Mouse (Mus musculus): ENCODE results near the gene Atp1a2. TPM values are rescaled to one million over a fixed set of nuclear protein-coding genes. Genes with fewer than 3 reads are reported as not detected.
A peak's percentile ranks its signal among the peaks of the same experiment; 100 is the strongest.
"Not testable (repeated sequence)": the region's sequence is repeated elsewhere in the genome, so short reads cannot be mapped to it uniquely, and the experiment has no call there.

The Atp1a2 gene
- polyA plus RNA-seq, 1 experiment from 2014 or later = 17.6 TPM

DNA sequence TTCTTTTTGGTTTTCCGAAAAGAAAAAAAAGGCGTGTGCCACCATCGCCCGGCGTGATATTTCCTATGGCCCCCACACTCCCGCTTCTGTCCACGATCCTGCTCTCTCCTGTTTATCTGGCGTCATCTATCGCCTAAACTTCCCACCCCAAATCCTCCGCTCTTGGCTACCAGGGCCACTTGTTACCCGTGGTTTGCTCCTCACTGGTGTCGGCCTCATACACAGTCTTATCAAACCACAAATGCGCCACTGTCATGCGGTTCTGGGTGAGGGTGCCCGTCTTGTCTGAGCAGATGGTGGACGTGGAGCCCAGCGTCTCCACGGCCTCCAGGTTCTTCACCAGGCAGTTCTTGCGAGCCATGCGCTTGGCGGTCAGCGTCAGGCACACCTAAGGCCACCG is 53.2 kb downstream of the Atp1a2 start:
- peaks cover 44% of the 10 kb centered on the region for H3K4me1 ChIP-seq
- WGBS = 59% methylated on average over 23 of the region's 23 CpGs
- not testable (repeated sequence) for H3K27me3 ChIP-seq; H3K9me3 ChIP-seq (replicated peaks); ATAC-seq; H3K27ac ChIP-seq; H3K9ac ChIP-seq; H3K36me3 ChIP-seq (ENCODE audit: poor library complexity, severe bottlenecking); H3K4me3 ChIP-seq
- H3K4me2 ChIP-seq = peak overlapping the region; percentile 25; the same call in 1 of the 2 replicates

GRCm38 (mm10) chr1:172243547-172244205 is 54.2 kb downstream of the Atp1a2 start:
- H3K4me1 ChIP-seq = peaks cover 44% of the 10 kb centered on the region
- 41% methylated on average over 16 of the region's 16 CpGs for WGBS
- H3K9me3 ChIP-seq (replicated peaks) = no peaks in the 10 kb centered on the region
- no peak overlapping the region for H3K9ac ChIP-seq
- ATAC-seq = no peak
- H3K36me3 ChIP-seq (ENCODE audit: poor library complexity, severe bottlenecking) = no peaks in the 10 kb centered on the region
- H3K27ac ChIP-seq = peak overlapping the region; percentile 74; the same call in 1 of the 2 replicates
- peak overlapping the region; percentile 25 for H3K4me2 ChIP-seq
- H3K27me3 ChIP-seq = 0 out of 2 replicates have a peak, but pooled peaks cover 3% of the 10 kb centered on the region
- H3K4me3 ChIP-seq = no peak overlapping the region

DNA sequence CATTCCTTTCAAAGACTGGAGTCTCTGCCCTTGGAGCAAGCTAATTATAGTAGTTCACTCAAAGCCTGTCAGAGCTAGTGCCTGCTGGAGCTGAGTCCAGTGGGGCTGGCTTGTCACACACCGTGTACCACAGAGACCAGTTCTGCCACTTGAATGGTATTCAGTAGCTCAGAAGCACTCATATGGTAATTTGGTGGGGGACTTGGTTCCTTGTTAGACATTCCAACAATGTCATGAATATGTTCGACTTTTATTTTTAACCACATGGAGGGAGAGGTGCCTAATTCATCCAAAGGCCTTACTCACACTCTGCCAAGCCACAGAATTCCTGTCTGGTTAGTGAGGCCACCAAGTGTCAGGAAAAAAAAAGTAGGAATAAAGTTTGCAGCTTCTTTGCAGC is 55.5 kb downstream of the Atp1a2 start:
- Histone ChIP-seq H3K27me3 (0 out of 2 replicates have a peak, but pooled peaks cover 3% of the 10 kb centered on the region), H3K4me1 (peaks cover 42% of the 10 kb centered on the region), H3K27ac (peak overlapping the region; percentile 74; the same call in 1 of the 2 replicates), H3K9me3 (replicated peaks) (no peaks in the 10 kb centered on the region), H3K9ac (no peak overlapping the region), H3K4me2 (no peak overlapping the region), H3K4me3 (no peak overlapping the region), H3K36me3 (ENCODE audit: poor library complexity, severe bottlenecking) (no peaks in the 10 kb centered on the region)
- peak; percentile 95 for ATAC-seq
- WGBS = 10% methylated on average over 2 of the region's 2 CpGs

- no peaks in the 10 kb centered on the region for H3K36me3 ChIP-seq (ENCODE audit: poor library complexity, severe bottlenecking)
- ATAC-seq = no peak
- no peak overlapping the region for H3K9ac ChIP-seq
- H3K4me1 ChIP-seq = peaks cover 41% of the 10 kb centered on the region
- H3K27ac ChIP-seq = peak overlapping the region; percentile 21; the same call in 1 of the 2 replicates
- no peak overlapping the region for H3K4me3 ChIP-seq
- no peaks in the 10 kb centered on the region for H3K9me3 ChIP-seq (replicated peaks)
- H3K4me2 ChIP-seq = no peak overlapping the region
- 0 out of 2 replicates have a peak, but pooled peaks cover 3% of the 10 kb centered on the region for H3K27me3 ChIP-seq
- 25% methylated on average over 6 of the region's 6 CpGs for WGBS
Observed at GRCm38 (mm10) chr1:172240945-172241708, 56.7 kb downstream of the Atp1a2 start.

GRCm38 (mm10) chr1:172229215-172229614 is 68.6 kb downstream of the Atp1a2 start:
- no peak overlapping the region for H3K9ac ChIP-seq
- H3K9me3 ChIP-seq (replicated peaks) = no peaks in the 10 kb centered on the region
- no peaks in the 10 kb centered on the region for H3K36me3 ChIP-seq (ENCODE audit: poor library complexity, severe bottlenecking)
- ATAC-seq = no peak
- no peak overlapping the region for H3K4me3 ChIP-seq
- no peak overlapping the region for H3K4me2 ChIP-seq
- no peaks in the 10 kb centered on the region for H3K4me1 ChIP-seq
- H3K27me3 ChIP-seq = no peaks in the 10 kb centered on the region
- H3K27ac ChIP-seq = no peak overlapping the region
- 95% methylated on average over 1 of the region's 1 CpGs for WGBS

DNA sequence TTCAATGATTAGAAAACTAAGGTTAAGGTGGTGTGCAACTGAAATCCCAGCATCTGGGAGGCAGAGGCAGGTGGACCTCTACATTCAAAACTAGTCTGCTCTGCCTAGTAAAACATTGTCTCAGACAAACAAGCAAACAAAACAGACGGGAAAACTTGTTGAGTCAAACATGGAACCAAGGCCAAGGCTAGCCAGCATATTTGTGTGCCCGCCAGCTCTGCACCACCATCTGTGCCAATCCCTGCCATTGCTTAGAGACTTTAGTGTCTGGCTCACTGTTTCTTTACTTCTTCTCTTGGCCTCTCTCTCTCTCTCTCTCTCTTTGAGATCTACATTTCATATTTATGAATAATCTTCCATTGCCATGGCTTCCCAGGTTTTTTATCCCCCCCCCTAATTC is 69.7 kb downstream of the Atp1a2 start:
- no peak overlapping the region for H3K4me2 ChIP-seq
- H3K27ac ChIP-seq = no peak overlapping the region
- H3K4me1 ChIP-seq = no peaks in the 10 kb centered on the region
- H3K27me3 ChIP-seq = no peaks in the 10 kb centered on the region
- no peak for ATAC-seq
- H3K9ac ChIP-seq = no peak overlapping the region
- WGBS = 81% methylated on average over 2 of the region's 2 CpGs
- H3K4me3 ChIP-seq = no peak overlapping the region
- H3K9me3 ChIP-seq (replicated peaks) = no peaks in the 10 kb centered on the region
- H3K36me3 ChIP-seq (ENCODE audit: poor library complexity, severe bottlenecking) = no peaks in the 10 kb centered on the region

Other genes starting within 250 kb of the Atp1a2 start
- 7.3 and 7.8 TPM in 2 replicates for gene Nhlh1, start 240.5 kb downstream of the Atp1a2 start, polyA plus RNA-seq (2015; fragmentation: Nextera tagmentation; extraction: Ambion mirVana)
- 174 and 194 TPM in 2 replicates for gene Copa, start 215.5 kb downstream of the Atp1a2 start, polyA plus RNA-seq (2015; fragmentation: Nextera tagmentation; extraction: Ambion mirVana)
- gene Ncstn, start 215.3 kb downstream of the Atp1a2 start, polyA plus RNA-seq (2015; fragmentation: Nextera tagmentation; extraction: Ambion mirVana) = 95.5 and 106 TPM in 2 replicates
- gene Pex19, start 171.3 kb downstream of the Atp1a2 start, polyA plus RNA-seq (2015; fragmentation: Nextera tagmentation; extraction: Ambion mirVana) = 155 and 163 TPM in 2 replicates
- 112 and 125 TPM in 2 replicates for gene Dcaf8, start 150.0 kb downstream of the Atp1a2 start, polyA plus RNA-seq (2015; fragmentation: Nextera tagmentation; extraction: Ambion mirVana)
- gene Pea15a, start 91.3 kb downstream of the Atp1a2 start, polyA plus RNA-seq (2015; fragmentation: Nextera tagmentation; extraction: Ambion mirVana) = 470 and 471 TPM in 2 replicates
- gene Casq1, start 78.2 kb downstream of the Atp1a2 start, polyA plus RNA-seq (2015; fragmentation: Nextera tagmentation; extraction: Ambion mirVana) = 4.5 TPM in 2 replicates
- gene Atp1a4, start 39.6 kb downstream of the Atp1a2 start, polyA plus RNA-seq (2015; fragmentation: Nextera tagmentation; extraction: Ambion mirVana) = 0.10 TPM in 1 of 2 replicates, not detected in the other
- 164 and 169 TPM in 2 replicates for gene Igsf8, start 36.4 kb downstream of the Atp1a2 start, polyA plus RNA-seq (2015; fragmentation: Nextera tagmentation; extraction: Ambion mirVana)
- 1.8 and 3.0 TPM in 2 replicates for gene Kcnj9, start 31.3 kb upstream of the Atp1a2 start, polyA plus RNA-seq (2015; fragmentation: Nextera tagmentation; extraction: Ambion mirVana)
- gene Kcnj10, start 43.1 kb upstream of the Atp1a2 start, polyA plus RNA-seq (2015; fragmentation: Nextera tagmentation; extraction: Ambion mirVana) = 1.2 and 1.5 TPM in 2 replicates
- gene Pigm, start 78.5 kb upstream of the Atp1a2 start, polyA plus RNA-seq (2015; fragmentation: Nextera tagmentation; extraction: Ambion mirVana) = 5.6 and 6.2 TPM in 2 replicates
- 0.21 and 0.23 TPM in 2 replicates for gene Slamf9, start 177.3 kb upstream of the Atp1a2 start, polyA plus RNA-seq (2015; fragmentation: Nextera tagmentation; extraction: Ambion mirVana)
- gene Igsf9, start 183.7 kb upstream of the Atp1a2 start, polyA plus RNA-seq (2015; fragmentation: Nextera tagmentation; extraction: Ambion mirVana) = 78.7 and 90.7 TPM in 2 replicates
- gene Tagln2, start 202.0 kb upstream of the Atp1a2 start, polyA plus RNA-seq (2015; fragmentation: Nextera tagmentation; extraction: Ambion mirVana) = 52.9 and 55.8 TPM in 2 replicates
- 1.4 and 2.2 TPM in 2 replicates for gene Cfap45, start 222.7 kb upstream of the Atp1a2 start, polyA plus RNA-seq (2015; fragmentation: Nextera tagmentation; extraction: Ambion mirVana)

Measured in forebrain, embryonic 13.5 days (tissue).